Mouse (Mus musculus): ENCODE measurements around the gene Ly9.

Ly9 gene

GRCm38 (mm10) chr1:171584584-171584983 lies 22.6 kb downstream of the Ly9 start:
- in situ Hi-C loops (cut with MseI, MboI): no loop called here

- in situ Hi-C loops (cut with MseI, MboI): loop anchor here in 1 of 2 experiments (5.0 kb wide), 1 partner anchor 50 kb away; no protein-coding TSS in a partner anchor
These were observed 30.0 kb downstream of the Ly9 start for GRCm38 (mm10) chr1:171577168-171577567.

GRCm38 (mm10) chr1:171568436-171568835 lies 38.8 kb downstream of the Ly9 start:
- in situ Hi-C loops (cut with MseI, MboI): loop anchor here (10.0 kb wide), 1 partner anchor 64 kb away; the partner anchor contains the start of gene Alyref2 (in 2 of the 2)

GRCm38 (mm10) chr1:171566777-171567176 lies 40.4 kb downstream of the Ly9 start:
- in situ Hi-C loops (cut with MseI, MboI): loop anchor here (10.0 kb wide), 1 partner anchor 62 kb away; the partner anchor contains the start of gene Alyref2 (in 2 of the 2)

GRCm38 (mm10) chr1:171565888-171566287 lies 41.3 kb downstream of the Ly9 start:
- in situ Hi-C loops (cut with MseI, MboI): loop anchor here (10.0 kb wide), 1 partner anchor 61 kb away; the partner anchor contains the start of gene Alyref2 (in 2 of the 2)

GRCm38 (mm10) chr1:171564247-171564646 lies 43.0 kb downstream of the Ly9 start:
- in situ Hi-C loops (cut with MseI, MboI): loop anchor here (5.0 to 10.0 kb wide), 2 partner anchors 37 to 59 kb away; partner anchors contain the start of gene Alyref2 (in 2 of the 2)

GRCm38 (mm10) chr1:171563042-171563441 lies 44.2 kb downstream of the Ly9 start:
- in situ Hi-C loops (cut with MseI, MboI): loop anchor here (5.0 to 10.0 kb wide), 2 partner anchors 36 to 58 kb away; partner anchors contain the start of gene Alyref2 (in 2 of the 2)

- in situ Hi-C loops (cut with MseI, MboI): loop anchor here (5.0 to 10.0 kb wide), 2 partner anchors 34 to 57 kb away; partner anchors contain the start of gene Alyref2 (in 2 of the 2)
These were observed 45.5 kb downstream of the Ly9 start for GRCm38 (mm10) chr1:171561639-171562225.

GRCm38 (mm10) chr1:171561200-171561599 lies 46.0 kb downstream of the Ly9 start:
- in situ Hi-C loops (cut with MseI, MboI): loop anchor here (5.0 to 10.0 kb wide), 2 partner anchors 34 to 56 kb away; partner anchors contain the start of gene Alyref2 (in 2 of the 2)

GRCm38 (mm10) chr1:171560262-171560661 lies 46.9 kb downstream of the Ly9 start:
- in situ Hi-C loops (cut with MseI, MboI): loop anchor here (5.0 to 10.0 kb wide), 2 partner anchors 33 to 55 kb away; partner anchors contain the start of gene Alyref2 (in 2 of the 2)

- in situ Hi-C loops (cut with MseI, MboI): no loop called here
These were observed 48.3 kb downstream of the Ly9 start, which contains the start of gene Cd244a for GRCm38 (mm10) chr1:171558898-171559297. Gene Cd244a, plus strand, starts transcription at chr1:171559193.

- in situ Hi-C loops (cut with MseI, MboI): no loop called here
These were observed 48.8 kb downstream of the Ly9 start for GRCm38 (mm10) chr1:171558407-171558806.

GRCm38 (mm10) chr1:171556366-171556765 lies 50.8 kb downstream of the Ly9 start:
- in situ Hi-C loops (cut with MseI, MboI): no loop called here

- in situ Hi-C loops (cut with MseI, MboI): no loop called here
These were observed 53.6 kb downstream of the Ly9 start for GRCm38 (mm10) chr1:171553359-171554341.

- in situ Hi-C loops (cut with MseI, MboI): no loop called here
These were observed 55.0 kb downstream of the Ly9 start for GRCm38 (mm10) chr1:171552230-171552629.

GRCm38 (mm10) chr1:171551326-171551725 lies 55.9 kb downstream of the Ly9 start:
- in situ Hi-C loops (cut with MseI, MboI): no loop called here

GRCm38 (mm10) chr1:171540694-171541093 lies 66.5 kb downstream of the Ly9 start:
- in situ Hi-C loops (cut with MseI, MboI): no loop called here
